Mouse (Mus musculus) ovary, adult 18-20 months (tissue): ENCODE measurements around the gene Polr1a.
A peak's percentile ranks its signal among the peaks of the same experiment; 100 is the strongest.
"Not testable (repeated sequence)": the region's sequence is repeated elsewhere in the genome, so short reads cannot be mapped to it uniquely, and the experiment has no call there.

Experiments used
- DNase-seq: peaks from one replicate; pipeline ENCODE4 v3.0.0; 2022; ENCODE audit warnings: low spot score, mixed read lengths

Gene Polr1a

GRCm38 (mm10) chr6:71908481-71909381 lies at the start of gene Polr1a, which contains the start of gene Ptcd3:
Gene Polr1a, plus strand, starts transcription at chr6:71909053.
Gene Ptcd3, minus strand, starts transcription at chr6:71908750.
- DNase-seq, result peak; percentile 74

DNA sequence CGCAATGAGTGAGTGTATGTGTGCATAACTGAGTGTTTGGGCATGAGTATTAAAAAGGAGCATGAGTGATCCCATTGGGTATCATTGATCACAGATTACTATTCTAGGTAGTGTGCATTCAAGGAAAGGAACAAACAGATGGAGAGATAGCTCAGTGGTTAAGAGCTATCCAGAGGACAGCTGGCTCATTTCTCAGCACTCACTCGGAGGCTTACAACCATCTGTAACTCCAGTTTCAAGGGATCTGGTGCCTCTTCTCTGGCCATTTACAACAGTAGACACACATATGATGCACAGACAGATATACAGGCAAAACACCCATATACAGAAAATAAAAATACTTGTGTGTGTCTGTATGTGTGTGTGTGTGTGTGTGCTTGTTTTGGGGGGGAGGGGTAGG lies 41.1 kb upstream of the Polr1a start:
- DNase-seq, result no peak

DNA sequence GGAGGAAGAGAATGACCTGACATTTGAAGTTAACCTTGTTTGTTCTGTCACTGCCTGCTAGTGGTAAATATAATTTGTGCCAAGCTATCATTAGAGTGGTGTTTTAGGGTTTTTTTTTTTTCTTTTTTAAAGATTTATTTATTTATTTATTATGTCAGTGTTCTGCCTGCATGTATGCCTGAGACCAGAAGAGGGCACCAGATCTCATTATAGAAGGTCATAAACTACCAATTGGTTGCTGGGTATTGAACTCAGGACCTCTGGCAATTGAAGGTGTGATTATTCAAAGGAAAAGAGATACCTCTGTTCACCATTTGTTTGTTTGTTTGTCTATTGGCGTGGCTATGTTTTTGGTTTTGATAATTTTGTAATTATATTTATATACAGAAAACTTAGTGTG lies 40.0 kb upstream of the Polr1a start:
- no peak for DNase-seq

DNA sequence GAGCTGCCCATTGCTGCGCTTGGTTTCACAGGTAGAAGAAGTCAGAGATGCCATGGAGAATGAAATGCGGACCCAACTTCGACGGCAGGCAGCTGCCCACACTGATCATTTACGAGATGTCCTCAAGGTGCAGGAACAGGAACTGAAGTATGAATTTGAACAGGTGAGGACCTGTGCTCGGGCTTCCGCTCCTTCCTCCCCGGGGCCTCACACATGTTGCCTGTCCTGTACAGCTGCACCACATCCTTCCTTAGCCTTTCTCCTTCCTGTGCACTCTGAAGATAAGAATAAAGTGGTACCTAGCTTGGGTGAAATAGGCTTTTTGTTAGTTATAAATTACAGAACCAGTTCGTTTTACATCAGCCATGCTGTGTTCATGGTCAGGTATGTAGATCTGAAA lies 37.5 kb upstream of the Polr1a start:
- DNase-seq, result no peak

DNA sequence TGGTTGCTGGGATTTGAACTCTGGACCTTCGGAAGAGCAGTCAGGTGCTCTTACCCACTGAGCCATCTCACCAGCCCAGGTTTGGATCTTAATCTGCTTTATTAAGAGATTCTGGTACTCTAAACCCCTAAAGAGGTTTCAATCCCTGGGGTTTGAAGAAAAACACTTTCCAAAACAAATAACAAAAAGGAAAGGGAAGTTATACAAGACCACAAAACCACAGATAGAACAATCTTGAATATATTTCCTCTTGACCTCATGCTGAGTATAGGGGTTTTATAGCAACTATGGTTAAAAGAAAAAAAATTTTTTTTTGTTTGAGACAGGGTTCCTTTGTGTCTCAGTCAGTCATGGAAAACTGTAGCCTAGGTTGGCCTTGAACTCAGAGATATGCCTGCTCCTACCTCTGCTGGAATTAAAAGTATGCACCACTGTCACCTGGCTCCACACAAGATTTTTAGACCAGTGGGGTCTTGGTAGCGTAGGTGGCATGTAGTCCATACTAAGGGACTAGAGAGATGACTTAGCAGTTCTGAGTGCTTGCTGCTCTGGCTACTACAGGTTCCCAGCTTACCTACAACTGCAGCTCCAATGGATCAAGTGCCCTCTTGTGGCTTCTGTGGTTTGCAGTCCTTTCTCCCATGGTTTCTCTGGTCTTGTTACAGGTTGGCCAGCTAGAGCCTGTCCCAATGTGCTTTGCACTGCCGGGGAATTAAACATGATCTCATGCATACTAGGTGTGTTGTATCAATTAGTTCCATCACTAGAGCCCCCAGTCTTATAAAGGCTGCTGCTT lies 30.7 kb upstream of the Polr1a start:
- DNase-seq, result no peak

- no peak for DNase-seq
Observed at GRCm38 (mm10) chr6:71893263-71893662, 15.6 kb upstream of the Polr1a start.

DNA sequence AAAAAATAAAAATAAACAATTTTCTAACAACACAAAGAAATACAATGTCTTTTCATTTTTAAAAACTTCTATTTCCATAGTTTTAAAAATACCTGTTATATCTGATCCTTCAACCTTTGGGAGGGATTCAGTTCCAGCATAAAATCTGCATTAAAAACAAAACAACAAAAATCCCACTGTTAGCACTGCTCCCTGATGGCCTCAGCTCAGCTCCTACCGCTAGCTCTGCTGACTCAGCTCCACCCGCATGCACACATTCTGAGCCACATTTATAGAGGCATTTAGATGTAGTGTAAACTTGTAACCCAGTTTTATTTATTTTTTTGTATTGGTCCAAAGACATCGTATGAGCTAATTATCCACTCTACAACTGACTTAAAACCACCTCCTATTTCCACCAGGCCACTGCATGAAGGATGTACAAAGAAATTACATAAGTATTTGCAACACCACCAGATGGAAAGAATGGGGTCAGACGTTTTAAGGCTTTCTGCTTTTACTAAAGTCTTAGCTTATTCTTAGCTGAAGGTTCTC lies 1.1 kb upstream of the Polr1a start:
- DNase-seq, result no peak

GRCm38 (mm10) chr6:71909384-71909783 lies 531 bp downstream of the Polr1a start:
- no peak for DNase-seq

DNA sequence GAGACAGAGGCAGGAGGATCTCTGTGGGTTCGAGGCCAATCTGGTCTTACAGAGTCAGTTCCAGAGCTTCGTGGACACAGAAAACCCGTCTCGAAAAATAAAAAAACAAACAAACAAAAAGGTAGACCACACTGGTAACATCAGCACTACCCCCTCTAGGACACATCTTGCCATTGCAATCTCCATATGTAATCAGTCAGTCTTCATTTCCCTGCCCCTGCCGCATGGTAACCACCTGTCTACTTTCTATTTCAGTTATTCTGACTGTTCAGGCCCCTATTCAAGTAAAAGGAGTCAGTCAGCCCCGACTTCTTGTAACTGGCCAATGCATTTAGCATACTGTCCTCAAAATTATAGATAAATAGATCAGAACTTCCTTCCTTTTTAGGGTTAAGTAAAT lies 987 bp downstream of the Polr1a start:
- no peak for DNase-seq

GRCm38 (mm10) chr6:71911686-71912450 lies 3.0 kb downstream of the Polr1a start:
- peak; percentile 22 for DNase-seq

DNA sequence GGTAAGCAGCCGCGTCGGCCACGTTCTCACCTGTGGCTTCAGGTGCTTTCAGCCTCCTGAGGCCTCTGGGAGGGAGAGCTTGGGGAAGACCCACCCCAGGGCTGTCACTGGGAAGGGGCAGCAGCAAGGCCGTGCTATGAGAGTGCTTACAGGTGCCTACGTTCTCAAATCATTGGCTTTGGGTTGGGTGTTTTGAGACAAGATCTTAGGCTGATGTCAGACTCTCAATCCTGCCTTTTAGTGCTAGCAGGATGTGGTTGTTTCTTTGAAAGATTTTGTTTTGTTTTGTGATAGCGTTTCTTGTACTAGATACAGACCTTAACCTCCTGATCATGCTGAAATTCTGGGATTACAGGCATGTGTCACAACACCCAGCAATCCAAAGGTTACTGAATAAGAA lies 11.9 kb downstream of the Polr1a start:
- DNase-seq, result no peak

GRCm38 (mm10) chr6:71925233-71925632 lies 16.4 kb downstream of the Polr1a start:
- DNase-seq, result not testable (repeated sequence)

GRCm38 (mm10) chr6:71927911-71928310 lies 19.1 kb downstream of the Polr1a start:
- DNase-seq, result no peak

GRCm38 (mm10) chr6:71930053-71930452 lies 21.2 kb downstream of the Polr1a start:
- DNase-seq, result no peak

- no peak for DNase-seq
Observed at GRCm38 (mm10) chr6:71930830-71931437, 22.1 kb downstream of the Polr1a start.

DNA sequence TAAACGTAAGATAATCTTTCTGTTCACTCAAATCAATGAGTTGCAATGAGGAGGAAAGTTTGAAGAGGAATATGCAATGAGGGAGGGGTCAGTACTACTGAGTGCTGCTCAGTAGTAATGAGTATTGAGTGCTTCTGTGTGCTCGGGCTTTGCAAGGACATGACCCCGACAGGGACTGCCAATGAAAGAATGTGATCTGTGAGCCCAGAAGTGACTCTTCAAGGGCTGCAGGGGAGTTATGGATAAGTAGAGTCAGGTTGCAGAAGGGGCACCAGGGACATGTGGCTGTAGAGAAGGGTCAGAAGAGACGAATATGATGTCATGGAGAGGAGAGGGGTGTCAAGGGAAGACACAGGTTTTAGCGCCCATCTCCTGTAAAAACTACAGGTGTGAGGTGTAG lies 23.5 kb downstream of the Polr1a start:
- DNase-seq, result no peak

DNA sequence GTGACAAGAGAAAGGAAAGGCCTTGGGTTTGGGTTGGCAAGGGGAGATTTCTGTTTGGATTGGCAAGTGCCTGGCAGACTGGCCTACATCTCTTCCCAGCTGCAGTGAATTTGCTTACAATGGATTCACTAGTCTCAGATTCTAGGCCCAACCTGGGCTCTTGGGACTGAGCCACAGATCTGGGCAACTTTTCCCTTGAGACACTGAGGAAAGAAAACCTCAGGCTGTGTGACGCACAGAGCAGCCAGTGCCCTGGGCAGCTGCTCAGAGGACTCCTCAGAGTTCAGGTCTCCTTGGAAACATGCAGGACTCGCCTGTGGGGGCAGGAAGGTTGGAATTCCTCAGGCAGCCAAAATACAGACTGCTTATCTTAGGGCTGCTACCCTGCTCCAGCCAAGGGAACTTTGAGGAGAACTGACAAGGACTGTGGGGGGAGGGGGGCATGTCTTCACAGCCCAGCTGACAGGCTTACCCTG lies 25.3 kb downstream of the Polr1a start:
- peak; percentile 94 for DNase-seq

- DNase-seq, result peak; percentile 85
Observed at GRCm38 (mm10) chr6:71935737-71936136, 26.9 kb downstream of the Polr1a start.

DNA sequence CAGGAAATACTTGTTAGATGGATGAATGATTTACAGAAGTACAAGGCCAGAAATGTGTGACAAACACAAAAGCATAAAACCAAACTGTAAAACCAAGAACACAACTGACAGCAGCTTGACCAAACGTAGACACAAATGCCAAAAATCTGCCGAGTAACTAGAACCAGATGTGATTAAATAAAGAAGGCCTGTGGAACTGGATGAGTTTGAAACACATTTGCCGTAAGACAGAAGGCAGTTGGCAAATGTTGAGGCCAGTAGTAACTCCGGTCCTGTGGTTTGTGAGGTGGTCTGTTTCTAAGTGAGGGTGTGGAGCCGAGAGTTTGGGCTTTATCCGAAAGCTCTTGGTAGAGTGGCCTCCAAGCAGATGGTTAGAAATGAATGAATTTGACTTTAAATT lies 32.1 kb downstream of the Polr1a start:
- DNase-seq, result no peak

DNA sequence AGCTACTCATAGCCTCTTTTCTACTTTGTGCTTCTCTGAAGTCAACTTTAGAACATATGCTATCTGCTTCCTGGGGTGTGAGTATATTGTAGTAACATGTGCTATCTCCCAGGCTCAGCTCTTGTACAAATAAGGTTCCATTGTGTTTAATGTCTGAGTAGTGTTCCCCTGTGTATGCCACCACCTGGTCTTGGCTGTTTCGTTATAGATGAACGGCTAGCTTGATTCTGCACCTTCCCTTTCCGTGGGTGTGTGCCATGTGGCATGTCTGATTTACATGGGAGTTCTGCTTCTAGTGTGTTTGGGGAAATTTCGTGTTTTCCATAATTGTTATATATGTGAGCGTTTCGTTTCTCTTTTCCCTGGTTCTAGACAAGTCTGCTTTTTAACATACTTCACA lies 36.2 kb downstream of the Polr1a start:
- DNase-seq, result no peak

DNA sequence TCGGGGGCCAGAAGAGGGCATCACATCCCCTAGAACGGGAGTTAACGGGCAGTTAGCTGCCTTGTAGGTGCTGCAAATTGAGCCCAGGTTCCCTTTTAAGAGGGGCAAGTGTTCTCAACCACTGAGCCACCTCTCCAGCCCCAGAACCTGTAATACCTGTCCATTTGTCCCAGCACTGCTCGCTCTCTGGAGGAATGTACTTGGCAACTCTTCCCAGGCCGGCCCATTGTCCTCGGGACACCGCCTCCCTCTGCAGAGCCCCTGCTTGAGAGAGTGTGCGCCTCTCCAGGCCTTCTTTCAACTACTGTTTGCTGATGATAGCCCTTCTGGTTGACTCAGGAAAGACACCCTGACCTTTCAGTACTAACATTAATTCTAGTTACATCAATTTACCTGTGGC lies 37.3 kb downstream of the Polr1a start:
- no peak for DNase-seq
